Mouse (Mus musculus) stomach, embryonic 16.5 days (tissue): Measurements from ENCODE around the gene Aox1. TPM values are rescaled to one million over a fixed set of nuclear protein-coding genes. Genes with fewer than 3 reads are reported as not detected.

Source experiments
- ATAC-seq: fragments of 200-750 bp; cut with Nextera tagmentation; 2 replicates; pipeline ENCODE4 v1.8.0; 2017; ENCODE audit warnings: moderate number of reproducible peaks, moderate TSS enrichment; ENCODE audit not compliant: insufficient read depth, low FRiP score
- H3K27ac ChIP-seq: fragments of 300-500 bp; sonication (generic); 2 replicates; pipeline ENCODE4 v1.5.1; 2014; ENCODE audit warnings: low read length
- H3K27me3 ChIP-seq: fragments of 300-500 bp; sonication (generic); 2 replicates; pipeline ENCODE4 v1.6.1; 2014; ENCODE audit warnings: low read length, control low read depth, mixed read lengths; ENCODE audit not compliant: control insufficient read depth, insufficient read depth
- H3K36me3 ChIP-seq: fragments of 300-500 bp; sonication (generic); 2 replicates; pipeline ENCODE4 v1.6.1; 2014; ENCODE audit warnings: low read length; ENCODE audit not compliant: control insufficient read depth, insufficient read depth
- H3K4me1 ChIP-seq: fragments of 300-500 bp; sonication (generic); 2 replicates; pipeline ENCODE4 v1.6.1; 2014; ENCODE audit warnings: low read length, control low read depth, mixed read lengths; ENCODE audit not compliant: control insufficient read depth, insufficient read depth
- H3K4me2 ChIP-seq: fragments of 300-500 bp; sonication (generic); 2 replicates; pipeline ENCODE4 v1.6.1; 2014; ENCODE audit warnings: low read depth, low read length, mixed read lengths
- H3K4me3 ChIP-seq: fragments of 300-500 bp; sonication (generic); replicated peaks from 2 replicates; pipeline ENCODE4 v1.5.1; 2014; ENCODE audit warnings: mild to moderate bottlenecking, low read length
- H3K9ac ChIP-seq: fragments of 300-500 bp; sonication (generic); 2 replicates; pipeline ENCODE4 v1.6.1; 2014; ENCODE audit warnings: low read length
- H3K9me3 ChIP-seq: fragments of 300-500 bp; sonication (generic); replicated peaks from 2 replicates; pipeline ENCODE4 v1.6.1; 2016; ENCODE audit warnings: low read length, control low read depth; ENCODE audit not compliant: control insufficient read depth
- WGBS: fragments of 180-500 bp; shearing (Covaris S2); extraction: QIAGEN DNeasy Blood & Tissue Kit; methylation state at CpG from one replicate; pipeline ENCODE4 v1.1.7; 2014; 5-methylcytosine and 5-hydroxymethylcytosine counted together
- polyA plus RNA-seq: library from polyadenylated mRNA; unstranded; fragments of >200 nt; fragmentation: Nextera tagmentation; extraction: Ambion mirVana; gene quantifications from 2 replicates; pipeline ENCODE4 v1.2.1, GENCODE M21; 2015

Aox1 gene
- polyA plus RNA-seq, 1 experiment from 2014 or later: 0.32 TPM

- H3K27ac ChIP-seq: no peak overlapping the region
- ATAC-seq: no peak
- H3K36me3 ChIP-seq: no peaks in the 10 kb centered on the region
- no peak overlapping the region for H3K9ac ChIP-seq
- no peak overlapping the region for H3K4me3 ChIP-seq
- H3K4me2 ChIP-seq: no peak overlapping the region
- 68% methylated on average over 12 of the region's 12 CpGs for WGBS
- H3K27me3 ChIP-seq: no peaks in the 10 kb centered on the region
- H3K4me1 ChIP-seq: no peaks in the 10 kb centered on the region
- no peaks in the 10 kb centered on the region for H3K9me3 ChIP-seq
These were observed 43.4 kb downstream of the Aox1 start for GRCm38 (mm10) chr1:58072991-58073730.

DNA sequence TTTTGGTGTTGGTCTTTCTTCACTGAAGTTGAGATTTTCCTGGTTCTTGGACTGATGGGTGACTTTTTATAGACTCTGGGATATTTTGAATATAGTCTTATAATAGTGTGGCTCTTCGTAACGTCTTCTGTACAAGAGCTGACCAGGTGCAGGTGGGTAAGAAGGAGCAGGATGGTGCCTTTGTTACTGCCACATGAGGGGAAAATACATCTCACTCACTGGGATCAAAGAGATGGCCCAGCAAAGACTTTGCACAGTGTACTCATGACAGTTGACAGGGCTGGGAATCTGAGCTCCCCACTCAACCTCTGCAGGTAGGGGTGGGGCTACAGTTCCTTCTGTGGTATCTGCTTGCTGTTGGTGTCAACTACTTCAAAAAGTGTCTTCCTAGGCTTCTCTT, 44.5 kb downstream of the Aox1 start:
- Histone ChIP-seq H3K4me2 (no peak overlapping the region), H3K27ac (no peak overlapping the region), H3K4me1 (no peaks in the 10 kb centered on the region), H3K9ac (no peak overlapping the region), H3K9me3 (no peaks in the 10 kb centered on the region), H3K4me3 (no peak overlapping the region), H3K36me3 (no peaks in the 10 kb centered on the region), H3K27me3 (no peaks in the 10 kb centered on the region)
- 92% methylated on average over 2 of the region's 2 CpGs for WGBS
- ATAC-seq: no peak

GRCm38 (mm10) chr1:58077882-58078281, 48.2 kb downstream of the Aox1 start:
- H3K27ac ChIP-seq: no peak overlapping the region
- no peaks in the 10 kb centered on the region for H3K36me3 ChIP-seq
- H3K9me3 ChIP-seq: no peaks in the 10 kb centered on the region
- H3K27me3 ChIP-seq: no peaks in the 10 kb centered on the region
- H3K9ac ChIP-seq: no peak overlapping the region
- no peak overlapping the region for H3K4me3 ChIP-seq
- no peaks in the 10 kb centered on the region for H3K4me1 ChIP-seq
- no peak overlapping the region for H3K4me2 ChIP-seq
- no peak for ATAC-seq

DNA sequence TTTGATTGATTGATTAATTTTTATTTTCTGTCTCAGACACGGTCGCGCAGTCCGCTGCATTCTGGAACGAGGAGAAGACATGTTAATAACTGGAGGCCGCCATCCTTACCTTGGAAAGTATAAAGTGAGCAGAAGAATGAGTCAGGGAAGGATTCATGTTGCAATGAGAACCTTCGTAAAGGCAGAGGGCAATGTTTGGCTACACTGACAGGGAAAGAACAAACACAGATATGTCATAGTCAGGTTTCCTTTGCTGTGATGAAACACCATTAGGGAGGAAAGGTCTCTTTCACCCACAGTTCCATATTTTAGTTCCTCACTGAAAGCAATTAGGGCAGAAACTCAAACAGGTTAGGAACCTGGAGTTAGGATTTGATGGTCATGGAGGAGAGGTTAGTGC, 48.7 kb downstream of the Aox1 start:
- H3K4me3 ChIP-seq: no peak overlapping the region
- no peaks in the 10 kb centered on the region for H3K4me1 ChIP-seq
- no peak for ATAC-seq
- H3K4me2 ChIP-seq: no peak overlapping the region
- WGBS: 77% methylated on average over 7 of the region's 7 CpGs
- no peak overlapping the region for H3K27ac ChIP-seq
- no peaks in the 10 kb centered on the region for H3K36me3 ChIP-seq
- no peaks in the 10 kb centered on the region for H3K27me3 ChIP-seq
- no peaks in the 10 kb centered on the region for H3K9me3 ChIP-seq
- no peak overlapping the region for H3K9ac ChIP-seq

DNA sequence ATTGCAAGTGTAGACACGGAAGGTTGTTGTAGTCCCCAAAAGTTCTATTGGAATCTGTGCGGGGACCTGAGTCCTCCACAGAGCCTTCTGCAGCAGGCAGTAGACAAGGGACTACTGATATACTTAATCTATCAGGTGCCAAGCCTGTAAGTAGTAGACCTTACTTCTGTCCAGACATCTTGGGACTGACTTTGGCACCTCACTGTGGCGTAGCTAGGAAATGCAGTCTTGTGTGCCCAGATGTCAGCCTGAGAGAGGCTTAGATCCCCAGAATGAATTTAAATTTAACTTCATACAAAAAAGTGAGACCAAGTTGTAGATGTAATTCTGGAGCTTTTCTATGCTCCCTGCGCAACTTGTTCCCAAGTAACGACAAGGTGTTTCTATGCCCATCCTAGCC, 50.0 kb downstream of the Aox1 start:
- H3K4me3 ChIP-seq: no peak overlapping the region
- no peak overlapping the region for H3K9ac ChIP-seq
- no peak for ATAC-seq
- H3K27me3 ChIP-seq: no peaks in the 10 kb centered on the region
- no peaks in the 10 kb centered on the region for H3K4me1 ChIP-seq
- H3K27ac ChIP-seq: no peak overlapping the region
- no peaks in the 10 kb centered on the region for H3K36me3 ChIP-seq
- H3K9me3 ChIP-seq: no peaks in the 10 kb centered on the region
- no peak overlapping the region for H3K4me2 ChIP-seq
- 93% methylated on average over 5 of the region's 5 CpGs for WGBS

DNA sequence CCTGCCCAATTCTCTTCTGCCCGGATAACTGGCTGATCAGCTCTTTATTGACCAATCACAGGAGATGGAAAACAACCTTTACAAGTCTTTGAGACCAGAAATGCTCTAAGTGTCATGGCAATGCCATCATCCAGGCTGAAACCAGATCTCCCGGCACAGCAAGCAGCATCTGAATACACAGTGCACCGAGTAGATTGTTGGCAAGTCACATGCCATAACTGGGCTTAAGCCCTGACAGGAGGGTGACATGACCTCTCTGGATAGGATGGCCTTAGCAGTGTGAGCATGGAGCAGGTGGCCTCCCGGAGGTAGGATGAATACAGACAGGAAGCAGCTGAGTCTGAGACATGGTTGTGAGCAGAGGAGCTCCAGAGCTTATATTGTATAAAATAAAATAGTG, 50.7 kb downstream of the Aox1 start:
- 82% methylated on average over 4 of the region's 4 CpGs for WGBS
- H3K4me3 ChIP-seq: no peak overlapping the region
- ATAC-seq: no peak
- H3K36me3 ChIP-seq: no peaks in the 10 kb centered on the region
- no peaks in the 10 kb centered on the region for H3K9me3 ChIP-seq
- H3K4me2 ChIP-seq: no peak overlapping the region
- H3K27ac ChIP-seq: no peak overlapping the region
- no peaks in the 10 kb centered on the region for H3K27me3 ChIP-seq
- H3K4me1 ChIP-seq: no peaks in the 10 kb centered on the region
- H3K9ac ChIP-seq: no peak overlapping the region

DNA sequence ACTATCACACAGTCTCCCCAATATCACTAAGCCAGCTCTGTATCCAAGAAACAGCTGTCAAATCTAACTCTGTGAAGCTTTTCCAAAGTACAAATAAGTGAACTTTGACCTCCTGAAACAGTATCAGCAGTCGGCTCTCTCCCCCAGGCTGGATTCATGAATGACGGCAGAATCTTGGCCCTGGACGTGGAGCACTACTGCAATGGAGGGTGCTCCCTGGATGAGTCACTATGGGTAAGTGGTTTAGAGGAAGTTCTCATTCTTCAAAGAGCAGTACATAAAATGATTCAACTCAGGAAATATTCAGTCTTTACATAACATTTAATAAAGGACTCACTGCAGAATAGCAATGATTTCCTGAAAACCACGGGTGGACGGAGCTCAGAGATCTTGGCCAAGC, 51.6 kb downstream of the Aox1 start:
- Histone ChIP-seq H3K9ac (no peak overlapping the region), H3K9me3 (no peaks in the 10 kb centered on the region), H3K4me1 (no peaks in the 10 kb centered on the region), H3K4me3 (no peak overlapping the region), H3K36me3 (no peaks in the 10 kb centered on the region), H3K27ac (no peak overlapping the region), H3K4me2 (no peak overlapping the region), H3K27me3 (no peaks in the 10 kb centered on the region)
- ATAC-seq: no peak
- 71% methylated on average over 5 of the region's 5 CpGs for WGBS

DNA sequence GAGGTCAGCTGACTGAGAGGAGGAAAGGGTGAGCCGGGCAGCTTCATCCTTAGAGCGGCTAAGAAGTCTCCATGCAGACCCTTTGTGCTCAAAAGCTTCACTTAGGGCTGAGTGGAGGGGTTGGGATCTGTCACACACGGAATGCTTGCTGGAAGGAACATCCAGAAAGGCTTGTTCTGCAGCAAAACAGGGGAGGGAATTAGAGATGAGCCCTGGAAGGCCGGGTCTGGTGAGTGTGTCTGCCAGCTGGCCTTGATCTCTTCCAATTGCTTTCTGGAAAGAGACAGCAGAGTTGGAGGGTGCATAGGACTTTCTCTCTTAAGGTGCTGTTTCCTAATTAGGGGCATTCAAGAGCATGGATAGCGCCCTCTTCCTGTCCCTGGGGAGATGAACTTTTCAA, 59.6 kb downstream of the Aox1 start:
- no peaks in the 10 kb centered on the region for H3K36me3 ChIP-seq
- no peaks in the 10 kb centered on the region for H3K9me3 ChIP-seq
- no peak overlapping the region for H3K27ac ChIP-seq
- WGBS: 46% methylated on average over 5 of the region's 5 CpGs
- H3K4me3 ChIP-seq: no peak overlapping the region
- H3K9ac ChIP-seq: no peak overlapping the region
- no peaks in the 10 kb centered on the region for H3K27me3 ChIP-seq
- H3K4me1 ChIP-seq: peaks cover 5% of the 10 kb centered on the region
- H3K4me2 ChIP-seq: no peak overlapping the region
- no peak; the same call in 1 of the 2 replicates for ATAC-seq

DNA sequence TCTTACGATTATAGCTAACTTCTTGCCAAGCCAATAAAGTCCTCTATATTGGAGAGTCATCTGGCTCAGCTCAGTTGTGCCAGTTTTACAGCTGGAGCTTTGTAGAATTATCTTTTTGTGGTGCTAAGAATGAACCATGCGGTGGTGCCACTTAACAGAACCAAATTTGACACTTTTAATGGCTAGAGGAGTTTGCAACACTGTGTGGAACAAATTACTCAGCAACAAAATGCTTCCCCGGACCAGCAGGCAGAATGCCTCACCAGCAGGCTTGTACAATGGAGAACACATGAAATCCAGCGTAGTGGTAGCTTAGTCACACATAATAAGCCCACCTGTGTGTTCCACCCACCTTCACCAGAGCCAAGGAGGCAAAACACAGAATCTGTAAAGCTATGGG, 60.5 kb downstream of the Aox1 start:
- Histone ChIP-seq H3K9me3 (no peaks in the 10 kb centered on the region), H3K27ac (no peak overlapping the region), H3K4me3 (no peak overlapping the region), H3K9ac (no peak overlapping the region), H3K27me3 (no peaks in the 10 kb centered on the region), H3K4me2 (no peak overlapping the region), H3K36me3 (no peaks in the 10 kb centered on the region), H3K4me1 (peaks cover 5% of the 10 kb centered on the region)
- ATAC-seq: no peak
- 85% methylated on average over 4 of the region's 4 CpGs for WGBS
